Mouse (Mus musculus): ENCODE measurements around the gene Mms19.

DNA sequence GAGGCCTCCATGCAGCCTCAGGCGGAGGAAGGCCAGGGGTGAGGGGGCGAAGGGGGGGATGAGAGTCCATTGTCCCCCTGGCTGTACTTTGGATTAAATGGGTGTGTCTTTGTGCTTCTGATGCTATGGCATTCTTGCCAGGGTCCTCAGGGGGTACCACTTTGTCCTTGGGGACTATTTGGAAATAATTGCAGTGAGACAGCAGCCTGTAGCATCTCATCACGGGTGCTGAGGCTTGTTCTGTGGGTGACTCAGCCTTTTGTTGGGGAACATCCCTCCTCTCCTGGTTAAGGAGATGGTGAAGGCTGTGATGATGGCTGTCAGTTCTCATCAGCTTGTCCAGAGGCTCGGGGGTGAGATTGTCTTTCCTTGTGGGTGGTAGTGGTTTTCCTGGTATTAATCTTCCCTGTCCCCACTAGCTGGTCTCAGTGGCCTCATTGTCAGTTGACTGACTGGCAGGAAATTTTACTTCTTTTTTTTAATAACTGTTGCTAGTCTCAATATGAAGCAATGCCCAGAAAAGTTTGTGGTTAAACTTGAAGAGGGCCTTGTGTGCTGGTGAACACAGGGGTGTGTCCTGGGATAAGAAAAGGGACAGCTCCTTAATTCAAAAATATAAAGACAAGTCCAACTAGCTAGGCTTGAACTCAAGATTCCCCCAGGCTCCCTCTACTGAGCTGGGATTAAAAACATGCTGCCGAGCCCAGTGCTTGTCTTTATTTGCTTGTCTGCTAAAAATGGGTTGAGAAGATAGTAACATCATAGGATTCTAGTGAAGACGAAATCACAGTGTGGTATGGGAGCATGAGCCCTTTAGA, 67.0 kb downstream of the Mms19 start:
- TF ChIP-seq GATA1 (IDR thresholded peaks at IDR 0.05; ENCODE audit: borderline replicate concordance, low read length): no peak
- no peak for TF ChIP-seq FLI1 (IDR thresholded peaks at IDR 0.05; ENCODE audit: low read length)
